Mouse (Mus musculus): ENCODE measurements at regions not wholly inside any gene's neighbourhood (a gene's known extent, or its start where the extent isn't known, plus 50 kb on each side); places are given as distances from the start of the nearest gene placed in this dataset.
A peak's percentile ranks its signal among the peaks of the same experiment; 100 is the strongest.
"Not testable (repeated sequence)": the region's sequence is repeated elsewhere in the genome, so short reads cannot be mapped to it uniquely, and the experiment has no call there.

DNA sequence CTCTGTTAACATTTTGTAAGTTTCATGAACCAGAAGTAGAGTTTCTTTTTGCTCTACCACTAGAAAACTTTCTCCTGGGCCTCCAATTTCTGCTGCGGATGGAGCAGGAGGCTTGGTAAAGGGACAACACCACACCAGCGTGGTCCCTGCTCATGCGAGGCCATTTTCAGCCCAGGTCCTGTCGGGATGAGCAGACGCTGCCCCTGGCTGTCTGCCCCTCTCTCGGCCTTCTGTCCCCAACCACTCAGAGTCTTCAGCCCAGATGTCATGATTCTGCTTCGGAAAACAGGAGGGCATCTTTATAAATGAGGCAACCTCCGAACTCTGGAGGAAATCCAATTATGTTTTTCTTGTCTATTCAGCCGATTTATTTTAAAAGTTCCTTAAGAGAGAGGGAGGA lies 186.6 kb upstream of the Npvf start:
- H3K4me1 ChIP-seq, result peaks cover 4% of the 10 kb centered on the region; the same call in 1 of the 2 replicates
- no peaks in the 10 kb centered on the region for H3K27me3 ChIP-seq (replicated peaks; ENCODE audit: low read depth, poor library complexity, severe bottlenecking)
- no peaks in the 10 kb centered on the region for H3K9me3 ChIP-seq
- 54% methylated on average over 9 of the region's 9 CpGs for WGBS
- no peak overlapping the region for H3K4me3 ChIP-seq
- no peaks in the 10 kb centered on the region for H3K36me3 ChIP-seq (replicated peaks)
- H3K27ac ChIP-seq (replicated peaks), result no peak overlapping the region; the same call in 1 of the 2 replicates
- no peak for DNase-seq (ENCODE audit: low spot score)

- peaks cover 16% of the 10 kb centered on the region for H3K4me1 ChIP-seq
- not testable (repeated sequence) for H3K4me3 ChIP-seq; DNase-seq (ENCODE audit: low spot score); H3K27me3 ChIP-seq (replicated peaks; ENCODE audit: low read depth, poor library complexity, severe bottlenecking); H3K36me3 ChIP-seq (replicated peaks); H3K9me3 ChIP-seq; H3K27ac ChIP-seq (replicated peaks)
- WGBS, result 86% methylated on average over 2 of the region's 2 CpGs
Measured at GRCm38 (mm10) chr6:50845246-50845645, 191.0 kb upstream of the Npvf start.

DNA sequence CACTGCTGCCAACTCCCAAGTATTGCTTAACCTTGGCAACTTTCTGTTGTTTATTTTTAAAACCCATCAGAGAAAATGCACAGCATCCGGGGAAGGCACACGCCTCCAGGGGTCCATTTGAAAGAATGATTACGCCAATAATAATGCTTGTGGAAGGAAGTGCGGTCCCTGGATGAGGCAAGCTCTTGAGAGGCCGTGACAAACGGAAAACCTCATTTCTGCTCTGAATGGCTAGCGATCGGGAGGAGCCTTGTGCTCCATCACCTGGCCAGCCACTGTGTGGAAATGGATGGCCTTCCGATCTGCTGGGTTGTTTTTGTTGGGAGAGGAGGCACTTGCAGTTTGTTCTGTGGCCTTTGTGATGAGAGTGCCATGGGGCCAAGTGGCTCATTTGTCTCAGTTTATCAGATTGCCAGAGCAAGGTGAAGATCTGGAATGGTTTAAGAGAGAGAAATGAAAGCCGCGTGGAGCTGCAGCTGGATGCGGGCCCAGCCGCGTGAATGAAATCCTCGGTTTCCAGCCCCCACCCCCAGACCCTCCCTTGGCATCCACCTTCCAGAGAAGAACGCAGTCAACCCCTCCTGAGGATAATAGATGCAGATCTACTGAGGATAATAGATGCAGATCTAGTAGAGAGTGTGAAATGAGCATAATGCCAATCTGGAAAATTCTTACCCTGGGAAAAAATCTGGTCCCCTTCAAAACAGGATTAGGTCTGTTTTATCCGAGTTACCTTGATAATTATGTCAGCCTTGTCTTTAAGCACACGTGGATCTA lies 192.7 kb upstream of the Npvf start:
- Histone ChIP-seq H3K36me3 (replicated peaks) (no peaks in the 10 kb centered on the region), H3K9me3 (no peaks in the 10 kb centered on the region), H3K4me1 (peaks cover 12% of the 10 kb centered on the region), H3K27ac (replicated peaks) (peak overlapping the region; percentile 45), H3K4me3 (no peak overlapping the region), H3K27me3 (replicated peaks; ENCODE audit: low read depth, poor library complexity, severe bottlenecking) (no peaks in the 10 kb centered on the region)
- DNase-seq (ENCODE audit: low spot score), result no peak
- WGBS, result 73% methylated on average over 18 of the region's 18 CpGs

DNA sequence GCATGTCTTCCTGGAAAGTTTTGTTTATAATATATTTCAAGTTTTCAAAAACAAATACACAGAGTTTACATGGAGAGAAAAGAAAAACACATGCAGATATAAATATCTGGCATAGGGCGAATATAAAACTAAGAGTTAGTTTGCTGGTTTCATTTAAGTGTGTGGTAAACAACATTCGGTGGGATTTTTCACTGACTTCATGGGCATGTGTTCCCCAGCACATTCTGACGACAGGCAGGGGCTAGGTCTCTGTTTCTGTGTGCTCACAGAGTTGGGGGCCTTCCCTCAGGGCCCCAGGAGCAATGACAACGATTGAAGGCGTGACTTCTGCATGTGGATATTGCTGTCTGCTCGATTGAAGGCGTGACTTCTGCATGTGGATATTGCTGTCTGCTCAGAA lies 193.3 kb upstream of the Npvf start:
- Histone ChIP-seq H3K36me3 (replicated peaks) (no peaks in the 10 kb centered on the region), H3K27me3 (replicated peaks; ENCODE audit: low read depth, poor library complexity, severe bottlenecking) (no peaks in the 10 kb centered on the region), H3K9me3 (no peaks in the 10 kb centered on the region), H3K4me1 (peaks cover 12% of the 10 kb centered on the region), H3K4me3 (no peak overlapping the region), H3K27ac (replicated peaks) (no peak overlapping the region)
- 82% methylated on average over 7 of the region's 7 CpGs for WGBS
- DNase-seq (ENCODE audit: low spot score), result no peak

- H3K4me1 ChIP-seq, result no peaks in the 10 kb centered on the region
- H3K27me3 ChIP-seq (replicated peaks; ENCODE audit: low read depth, poor library complexity, severe bottlenecking), result no peaks in the 10 kb centered on the region
- 88% methylated on average over 4 of the region's 4 CpGs for WGBS
- H3K36me3 ChIP-seq (replicated peaks), result no peaks in the 10 kb centered on the region
- H3K4me3 ChIP-seq, result no peak overlapping the region
- no peak overlapping the region for H3K27ac ChIP-seq (replicated peaks)
- no peak for DNase-seq (ENCODE audit: low spot score)
- H3K9me3 ChIP-seq, result no peaks in the 10 kb centered on the region
Measured at GRCm38 (mm10) chr6:50859162-50859561, 204.9 kb upstream of the Npvf start.

- 75% methylated on average over 5 of the region's 5 CpGs for WGBS
- Histone ChIP-seq H3K36me3 (replicated peaks) (no peaks in the 10 kb centered on the region), H3K27ac (replicated peaks) (no peak overlapping the region), H3K27me3 (replicated peaks; ENCODE audit: low read depth, poor library complexity, severe bottlenecking) (no peaks in the 10 kb centered on the region), H3K4me3 (no peak overlapping the region), H3K9me3 (no peaks in the 10 kb centered on the region), H3K4me1 (peaks cover 30% of the 10 kb centered on the region)
- DNase-seq (ENCODE audit: low spot score), result no peak
Measured at GRCm38 (mm10) chr6:50877991-50878390, 223.8 kb upstream of the Npvf start.

- no peak for DNase-seq (ENCODE audit: low spot score)
- 59% methylated on average over 3 of the region's 3 CpGs for WGBS
- no peaks in the 10 kb centered on the region for H3K27me3 ChIP-seq (replicated peaks; ENCODE audit: low read depth, poor library complexity, severe bottlenecking)
- H3K4me3 ChIP-seq, result no peak overlapping the region
- no peaks in the 10 kb centered on the region for H3K9me3 ChIP-seq
- no peaks in the 10 kb centered on the region for H3K36me3 ChIP-seq (replicated peaks)
- H3K4me1 ChIP-seq, result peaks cover 36% of the 10 kb centered on the region
- peak overlapping the region; percentile 74 for H3K27ac ChIP-seq (replicated peaks)
Measured at GRCm38 (mm10) chr6:50882298-50882697, 228.1 kb upstream of the Npvf start.

- Histone ChIP-seq H3K27ac (replicated peaks) (peak overlapping the region; percentile 74; the same call in 1 of the 2 replicates), H3K36me3 (replicated peaks) (no peaks in the 10 kb centered on the region)
- WGBS, result 59% methylated on average over 4 of the region's 4 CpGs
Measured at GRCm38 (mm10) chr6:50882759-50883158, 228.5 kb upstream of the Npvf start.

DNA sequence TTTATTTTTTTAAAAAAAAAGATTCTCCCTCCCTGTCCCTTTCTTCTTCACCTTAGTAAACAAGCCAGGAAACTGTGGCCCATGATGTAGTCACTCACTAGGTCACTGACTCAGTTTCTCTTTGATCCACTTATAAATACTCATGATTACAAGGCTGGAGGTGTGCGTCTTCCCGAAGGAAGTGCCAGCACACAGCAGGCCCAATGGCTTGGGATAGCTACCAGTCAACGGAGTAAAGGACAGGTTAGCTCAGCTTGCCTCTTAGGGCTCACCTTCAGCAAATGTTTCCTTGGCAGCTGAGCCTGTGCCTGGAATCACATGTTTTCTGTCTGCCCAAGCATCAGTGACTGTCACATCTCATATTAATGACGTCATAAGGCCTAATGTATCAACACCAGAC lies 230.8 kb upstream of the Npvf start:
- Histone ChIP-seq H3K27ac (replicated peaks) (no peak overlapping the region), H3K27me3 (replicated peaks; ENCODE audit: low read depth, poor library complexity, severe bottlenecking) (0 out of 2 replicates have a peak, but pooled peaks cover 1% of the 10 kb centered on the region), H3K4me1 (peaks cover 39% of the 10 kb centered on the region), H3K9me3 (no peaks in the 10 kb centered on the region), H3K4me3 (no peak overlapping the region), H3K36me3 (replicated peaks) (no peaks in the 10 kb centered on the region)
- DNase-seq (ENCODE audit: low spot score), result no peak
- 95% methylated on average over 4 of the region's 4 CpGs for WGBS

More at GRCm38 (mm10) chr6:50882759-50883158, 228.5 kb upstream of the Npvf start:
- no peak for DNase-seq (ENCODE audit: low spot score)
- H3K4me1 ChIP-seq, result peaks cover 36% of the 10 kb centered on the region
- H3K27me3 ChIP-seq (replicated peaks; ENCODE audit: low read depth, poor library complexity, severe bottlenecking), result no peaks in the 10 kb centered on the region
- H3K4me3 ChIP-seq, result no peak overlapping the region
- H3K9me3 ChIP-seq, result no peaks in the 10 kb centered on the region

- Histone ChIP-seq H3K27me3 (replicated peaks; ENCODE audit: low read depth, poor library complexity, severe bottlenecking) (0 out of 2 replicates have a peak, but pooled peaks cover 8% of the 10 kb centered on the region), H3K4me3 (no peak overlapping the region), H3K27ac (replicated peaks) (no peak overlapping the region), H3K4me1 (peaks cover 39% of the 10 kb centered on the region), H3K9me3 (no peaks in the 10 kb centered on the region), H3K36me3 (replicated peaks) (no peaks in the 10 kb centered on the region)
- 92% methylated on average over 8 of the region's 8 CpGs for WGBS
- no peak for DNase-seq (ENCODE audit: low spot score)
Measured at GRCm38 (mm10) chr6:50885771-50886360, 231.6 kb upstream of the Npvf start.

- no peaks in the 10 kb centered on the region for H3K9me3 ChIP-seq
- DNase-seq (ENCODE audit: low spot score), result peak; percentile 52
- H3K36me3 ChIP-seq (replicated peaks), result no peaks in the 10 kb centered on the region
- 33% methylated on average over 25 of the region's 25 CpGs for WGBS
- 0 out of 2 replicates have a peak, but pooled peaks cover 8% of the 10 kb centered on the region for H3K27me3 ChIP-seq (replicated peaks; ENCODE audit: low read depth, poor library complexity, severe bottlenecking)
- peak overlapping the region; percentile 27 for H3K4me3 ChIP-seq
- H3K4me1 ChIP-seq, result peaks cover 27% of the 10 kb centered on the region
- peak overlapping the region; percentile 76 for H3K27ac ChIP-seq (replicated peaks)
Measured at GRCm38 (mm10) chr6:50890370-50891204, 236.3 kb upstream of the Npvf start.

GRCm38 (mm10) chr6:50891205-50891526 lies 236.9 kb upstream of the Npvf start:
- peak overlapping the region; percentile 76 for H3K27ac ChIP-seq (replicated peaks)
- H3K4me1 ChIP-seq, result peaks cover 27% of the 10 kb centered on the region
- 61% methylated on average over 3 of the region's 3 CpGs for WGBS
- H3K36me3 ChIP-seq (replicated peaks), result no peaks in the 10 kb centered on the region
- H3K9me3 ChIP-seq, result no peaks in the 10 kb centered on the region
- no peak for DNase-seq (ENCODE audit: low spot score)
- H3K27me3 ChIP-seq (replicated peaks; ENCODE audit: low read depth, poor library complexity, severe bottlenecking), result 0 out of 2 replicates have a peak, but pooled peaks cover 8% of the 10 kb centered on the region
- H3K4me3 ChIP-seq, result peak overlapping the region; percentile 27; the same call in 1 of the 2 replicates

All from embryonic facial prominence, embryonic 10.5 days (tissue).